ENCODE assay signal across 2 mouse cellular contexts in genomic region chr8:54505060-54505459, GRCm38 (mm10).
TF ChIP-seq lines count a peak whose summit lies in the region.

No protein-coding gene starts in this region.

TF ChIP-seq in CH12.LX, 34 proteins besides CTCF, POLR2A, EP300 and RAD21:
- TF ChIP-seq CHD1 (IDR thresholded peaks at IDR 0.05; ENCODE audit: low read depth, low read length) (no peak), NELFE (IDR thresholded peaks at IDR 0.05; ENCODE audit: low read depth, low read length) (no peak), MEF2A (IDR thresholded peaks at IDR 0.05; ENCODE audit: borderline replicate concordance, low read depth, low read length) (no peak), CHD2 (IDR thresholded peaks at IDR 0.05; ENCODE audit: low read length) (no peak), UBTF (IDR thresholded peaks at IDR 0.05; ENCODE audit: low read depth, low read length) (no peak)

TF ChIP-seq in MEL, 35 proteins besides CTCF, POLR2A, EP300 and RAD21:
- TF ChIP-seq ETS1 (IDR thresholded peaks at IDR 0.05; ENCODE audit: low read depth, low read length) (peak; percentile 41; the same call in 1 of the 2 replicates), ELF1 (IDR thresholded peaks at IDR 0.05; ENCODE audit: low read depth, low read length) (no peak), MAX (IDR thresholded peaks at IDR 0.05; ENCODE audit: low read length) (no peak), TCF12 (IDR thresholded peaks at IDR 0.05; ENCODE audit: low read depth, low read length) (peak; percentile 74), SIN3A (IDR thresholded peaks at IDR 0.05; ENCODE audit: low read length) (0 out of 2 replicates have a peak, but pooled peaks have one; percentile 27), ZKSCAN1 (IDR thresholded peaks at IDR 0.05; ENCODE audit: low read depth, low read length) (no peak), E2F4 (IDR thresholded peaks at IDR 0.05; ENCODE audit: borderline replicate concordance, low read depth, low read length) (no peak), USF2 (IDR thresholded peaks at IDR 0.05; ENCODE audit: borderline replicate concordance in 1 of 2, insufficient read depth in 1 of 2, low read depth in 1 of 2, low read length in 2 of 2) (no peak), GABPA (IDR thresholded peaks at IDR 0.05; ENCODE audit: low read depth, low read length) (no peak), GATA1 (IDR thresholded peaks at IDR 0.05; ENCODE audit: low read depth, low read length) (peak; percentile 76), RCOR1 (IDR thresholded peaks at IDR 0.05; ENCODE audit: low read depth, low read length) (0 out of 2 replicates have a peak, but pooled peaks have one; percentile 10)
